Mouse (Mus musculus) cerebellum, adult 18-20 months (tissue): ENCODE measurements around the gene F8a.
"Not testable (repeated sequence)": the region's sequence is repeated elsewhere in the genome, so short reads cannot be mapped to it uniquely, and the experiment has no call there.

Experiments
- DNase-seq, 2 experiments: peaks; one replicate each; pipeline ENCODE4 v3.0.0; 2021

The F8a gene

DNA sequence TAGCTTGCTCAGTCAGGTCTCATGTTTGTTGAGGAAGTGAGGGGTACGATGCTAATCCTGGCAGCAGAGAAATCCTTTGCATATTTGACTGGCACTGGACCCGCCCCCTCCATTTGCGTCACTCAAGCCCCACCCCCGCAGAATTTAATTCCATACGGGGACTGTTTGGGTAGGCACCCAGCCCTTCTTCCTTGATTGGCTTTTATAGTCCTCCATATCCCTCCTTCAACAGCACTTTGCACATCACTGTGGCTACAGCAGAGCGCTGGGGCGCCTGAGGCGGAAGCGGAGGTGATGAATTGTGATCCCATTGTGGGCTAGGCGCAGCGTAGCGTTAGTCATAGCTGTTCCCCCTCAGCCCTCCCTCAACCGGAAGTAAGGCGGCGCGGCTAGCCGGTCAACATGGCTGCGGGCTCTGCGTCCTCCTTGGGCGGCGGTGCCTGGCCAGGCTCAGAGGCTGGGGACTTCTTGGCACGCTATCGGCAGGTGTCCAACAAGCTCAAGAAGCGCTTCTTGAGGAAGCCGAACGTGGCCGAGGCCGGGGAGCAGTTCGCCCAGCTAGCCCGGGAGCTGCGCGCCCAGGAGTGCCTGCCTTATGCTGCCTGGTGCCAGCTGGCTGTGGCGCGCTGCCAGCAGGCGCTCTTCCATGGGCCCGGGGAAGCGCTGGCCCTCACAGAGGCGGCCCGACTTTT is at the start of gene F8a:
F8a (plus strand) TSS at position 378 of the 692 bp plus-strand sequence.
- peak; percentile 77 to 82 for DNase-seq

DNA sequence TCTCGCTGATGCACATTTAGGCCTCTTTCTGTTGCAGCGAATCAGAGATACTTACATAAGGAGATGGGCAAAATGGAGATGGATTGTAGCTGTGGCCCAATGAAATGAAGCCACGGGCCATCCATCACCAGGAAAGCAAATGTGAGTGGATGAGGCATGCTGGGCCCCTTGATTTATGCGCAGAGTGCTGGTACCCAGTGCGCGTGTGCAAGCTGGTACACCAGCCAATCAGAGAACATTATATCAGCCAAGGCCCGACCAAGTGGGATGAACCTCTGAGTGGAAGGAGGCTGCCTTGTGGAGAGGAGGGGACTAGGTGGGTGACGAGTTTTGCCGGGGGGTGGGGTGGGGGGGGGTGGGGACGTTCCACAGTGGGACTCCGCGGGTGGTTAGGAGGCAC is 36.2 kb upstream of the F8a start, which contains the start of gene Xlr3b:
Xlr3b (plus strand) TSS at position 274 of the 400 bp plus-strand sequence.
- DNase-seq, result peak in 1 of 2 experiments; percentile 25

DNA sequence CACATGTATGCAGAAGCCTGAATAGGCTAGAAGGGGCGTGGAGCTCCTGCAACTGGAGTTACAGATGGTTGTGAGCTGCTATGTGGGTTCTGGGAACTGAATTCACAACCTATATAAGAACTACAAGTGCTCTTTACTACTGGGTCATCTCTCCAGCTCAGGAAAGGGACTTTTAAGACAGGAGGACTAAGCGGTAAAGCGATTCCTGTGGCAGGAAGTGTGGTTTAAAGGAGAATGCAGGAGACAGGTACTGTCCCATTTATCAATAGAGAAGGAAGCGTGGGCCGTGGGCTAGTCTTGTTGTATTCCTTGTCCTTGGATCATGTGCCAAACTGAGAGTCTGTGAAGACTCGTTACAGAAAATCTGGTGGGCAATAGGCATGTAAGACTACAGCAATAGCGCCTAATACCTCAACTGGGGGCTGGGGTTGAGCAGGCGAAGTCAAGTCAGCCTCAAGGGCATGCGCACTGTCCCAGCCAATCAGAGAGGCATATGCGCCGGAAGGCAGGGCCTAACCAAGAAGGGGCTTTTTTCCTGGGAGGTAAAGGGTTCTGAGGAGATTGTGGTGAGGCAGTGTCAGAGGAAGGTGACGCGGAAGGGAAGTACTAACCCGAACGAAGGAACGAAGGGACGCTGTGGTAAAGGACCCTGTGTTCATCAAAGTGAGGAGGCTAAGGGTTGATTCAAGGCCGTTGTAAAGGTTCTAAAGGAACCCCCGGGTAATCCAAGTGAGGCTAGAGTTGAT is 14.1 kb upstream of the F8a start, which contains the start of gene Xlr4b:
Xlr4b (plus strand) TSS at position 515 of the 746 bp plus-strand sequence.
- DNase-seq, result not testable (repeated sequence)

DNA sequence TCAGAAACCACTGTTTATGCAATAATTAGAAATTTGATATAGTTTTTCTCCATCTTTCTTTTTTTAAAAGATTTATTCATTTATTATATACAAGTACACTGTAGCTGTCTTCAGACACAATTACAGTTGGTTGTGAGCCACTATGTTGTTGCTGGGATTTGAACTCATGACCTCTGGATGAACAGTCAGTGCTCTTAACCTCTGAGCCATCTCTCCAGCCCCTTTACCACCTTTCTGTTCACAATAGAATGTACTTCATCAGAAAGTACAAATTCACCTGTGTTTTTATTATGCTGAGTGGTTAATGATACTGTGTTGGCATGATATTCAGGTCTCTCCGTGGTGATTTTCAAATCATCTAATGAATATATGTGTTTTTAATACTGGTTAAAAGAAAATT is 2.7 kb upstream of the F8a start:
- no peak for DNase-seq

DNA sequence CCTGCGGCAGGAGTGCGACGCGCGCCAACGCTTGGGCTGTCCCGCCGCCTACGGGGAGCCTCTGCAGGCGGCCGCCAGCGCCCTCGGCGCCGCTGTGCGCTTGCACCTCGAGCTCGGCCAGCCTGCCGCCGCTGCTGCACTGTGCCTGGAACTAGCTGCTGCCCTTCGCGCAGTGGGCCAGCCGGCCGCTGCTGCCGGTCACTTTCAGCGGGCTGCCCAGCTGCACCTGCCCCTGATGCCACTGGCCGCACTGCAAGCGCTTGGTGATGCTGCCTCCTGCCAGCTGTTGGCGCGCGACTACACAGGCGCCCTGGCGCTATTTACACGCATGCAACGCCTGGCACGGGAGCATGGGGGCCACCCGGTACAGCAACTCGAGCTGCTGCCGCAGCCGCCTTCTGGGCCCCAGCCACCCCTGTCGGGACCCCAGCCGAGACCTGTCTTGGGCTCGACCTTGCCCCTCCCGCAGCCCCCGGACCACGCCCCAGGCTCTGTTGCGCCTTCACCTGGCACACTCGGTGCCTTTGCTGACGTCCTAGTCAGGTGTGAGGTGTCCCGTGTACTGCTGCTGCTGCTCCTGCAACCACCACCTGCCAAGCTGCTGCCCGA is 619 bp downstream of the F8a start:
- DNase-seq, result peak; percentile 62 to 64

DNA sequence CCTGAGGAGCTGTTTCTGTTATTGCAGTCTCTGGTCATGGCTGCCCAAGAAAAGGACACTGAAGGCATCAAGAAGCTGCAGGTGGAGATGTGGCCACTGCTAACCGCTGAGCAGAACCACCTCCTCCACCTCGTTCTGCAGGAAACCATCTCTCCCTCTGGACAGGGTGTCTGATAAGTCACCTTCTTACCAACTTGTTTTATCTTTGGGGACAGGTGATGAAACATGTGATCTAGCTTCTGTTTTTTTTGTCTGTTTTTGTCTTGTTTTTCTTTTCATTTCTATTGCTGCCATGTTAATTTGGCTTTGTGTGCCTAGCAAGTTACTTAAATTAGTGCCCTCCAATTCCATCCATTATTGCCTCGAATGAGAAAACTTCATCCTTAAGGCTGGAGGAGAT is 1.2 kb downstream of the F8a start:
- DNase-seq, result no peak

DNA sequence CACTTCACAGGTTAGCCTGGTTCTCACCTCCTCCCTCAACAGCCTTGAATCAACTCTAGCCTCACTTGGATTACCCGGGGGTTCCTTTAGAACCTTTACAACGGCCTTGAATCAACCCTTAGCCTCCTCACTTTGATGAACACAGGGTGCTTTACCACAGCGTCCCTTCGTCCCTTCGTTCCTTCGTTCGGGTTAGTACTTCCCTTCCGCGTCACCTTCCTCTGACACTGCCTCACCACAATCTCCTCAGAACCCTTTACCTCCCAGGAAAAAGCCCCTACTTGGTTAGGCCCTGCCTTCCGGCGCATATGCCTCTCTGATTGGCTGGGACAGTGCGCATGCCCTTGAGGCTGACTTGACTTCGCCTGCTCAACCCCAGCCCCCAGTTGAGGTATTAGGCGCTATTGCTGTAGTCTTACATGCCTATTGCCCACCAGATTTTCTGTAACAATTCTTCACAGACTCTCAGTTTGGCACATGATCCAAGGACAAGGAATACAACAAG is 14.8 kb downstream of the F8a start, which contains the start of gene Xlr4c:
Xlr4c (minus strand) TSS at position 310 of the 505 bp plus-strand sequence.
- DNase-seq, result not testable (repeated sequence)

DNA sequence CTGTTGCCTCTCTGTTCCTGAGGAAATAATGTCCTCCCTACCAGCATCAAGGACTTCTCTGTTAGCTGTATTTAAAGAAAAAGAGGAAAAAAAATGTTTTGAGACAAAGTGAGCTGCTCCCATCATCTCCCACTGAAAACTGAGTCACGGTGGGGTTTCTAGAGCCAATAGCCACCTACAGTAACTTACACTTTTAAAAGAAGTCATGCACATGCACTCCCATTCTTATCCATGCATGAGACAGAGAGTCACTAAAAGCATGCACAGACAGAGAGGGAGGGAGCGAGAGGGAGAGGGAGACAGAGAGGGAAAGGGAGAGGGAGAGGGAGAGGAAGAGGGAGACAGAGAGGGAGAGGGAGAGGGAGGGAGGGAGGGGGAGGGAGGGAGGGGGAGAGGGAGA is 34.3 kb downstream of the F8a start:
- DNase-seq, result not testable (repeated sequence)

DNA sequence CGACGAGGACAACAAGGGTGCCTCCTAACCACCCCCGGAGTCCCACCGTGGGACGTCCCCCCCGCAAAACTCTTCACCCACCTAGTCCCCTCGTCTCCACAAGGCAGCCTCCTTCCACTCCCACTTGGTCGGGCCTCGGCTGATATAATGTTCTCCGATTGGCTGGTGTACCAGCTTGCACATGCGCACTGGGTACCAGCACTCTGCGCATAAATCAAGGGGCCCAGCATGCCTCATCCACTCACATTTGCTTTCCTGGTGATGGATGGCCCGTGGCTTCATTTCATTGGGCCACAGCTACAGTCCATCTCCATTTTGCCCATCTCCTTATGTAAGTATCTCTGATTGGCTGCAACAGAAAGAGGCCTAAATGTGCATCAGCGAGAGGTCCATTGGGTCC is 37.2 kb downstream of the F8a start, which contains the start of gene Xlr3c:
Xlr3c (minus strand) TSS at position 121 of the 400 bp plus-strand sequence.
- not testable (repeated sequence) for DNase-seq
